Mouse (Mus musculus): ENCODE data around the gene Map4k3.

The Map4k3 gene

DNA sequence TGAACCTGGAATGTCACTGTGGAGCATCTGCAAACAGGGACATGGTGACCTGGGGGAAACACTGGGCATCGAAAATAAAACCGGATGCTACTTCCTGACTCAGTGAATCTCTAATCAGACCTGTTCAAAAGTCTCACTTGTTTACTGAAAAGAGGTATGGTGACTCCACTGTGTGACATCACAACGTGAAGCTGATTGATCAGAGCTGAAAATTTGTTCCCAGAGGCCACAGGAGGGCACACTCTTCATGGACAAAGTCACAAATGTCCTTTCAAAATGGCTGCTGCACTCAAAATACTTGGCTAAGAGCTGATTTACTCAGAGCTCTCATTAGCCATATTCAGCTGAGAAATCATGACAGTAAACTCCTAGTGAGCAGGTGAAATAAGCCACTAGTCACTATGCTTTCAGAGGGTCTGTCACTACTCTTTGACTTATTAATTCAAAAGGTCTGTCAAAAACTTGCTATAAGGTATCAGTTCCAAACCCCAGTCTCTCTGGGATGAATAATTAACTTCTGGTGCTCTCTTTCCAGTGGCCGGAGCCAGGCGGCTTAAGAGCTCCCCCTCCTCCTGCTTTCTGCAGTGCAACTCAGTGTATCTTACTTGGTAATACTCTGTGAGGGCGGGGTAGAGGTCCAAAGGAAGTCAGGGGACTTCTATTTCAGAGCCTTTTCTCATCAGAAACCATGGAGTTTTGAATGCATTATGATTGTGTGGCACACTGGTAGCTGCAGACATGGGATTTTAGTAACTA lies 44.3 kb downstream of the Map4k3 start:
- in situ Hi-C loops (cut with MboI, MseI) = no loop called here

DNA sequence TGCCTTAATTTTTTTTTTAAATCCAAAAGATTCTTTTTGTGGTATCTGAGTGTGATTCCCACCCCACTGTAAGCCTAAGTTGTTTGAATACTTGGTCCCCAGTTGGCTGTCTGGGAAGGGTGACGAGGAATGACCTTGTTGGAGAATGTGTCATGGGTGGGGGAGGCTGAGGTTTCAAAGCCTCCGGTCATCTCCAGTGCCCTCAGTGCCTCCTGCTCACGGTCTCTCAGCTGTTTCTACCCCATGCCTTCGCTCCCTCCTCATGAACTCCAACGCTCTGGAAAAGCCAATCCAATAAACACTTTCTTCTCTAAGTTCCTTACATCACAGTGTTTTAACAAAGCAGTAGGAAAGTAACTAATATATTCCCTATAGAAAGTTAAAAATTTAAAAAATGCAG lies 45.2 kb downstream of the Map4k3 start:
- in situ Hi-C loops (cut with MboI, MseI) = no loop called here

- in situ Hi-C loops (cut with MboI, MseI) = loop anchor here (10.0 kb wide), 1 partner anchor 947 kb away; no protein-coding TSS in a partner anchor
Measured at GRCm38 (mm10) chr17:80678190-80678589, 50.1 kb downstream of the Map4k3 start.

GRCm38 (mm10) chr17:80676859-80677535 lies 51.3 kb downstream of the Map4k3 start:
- in situ Hi-C loops (cut with MboI, MseI) = loop anchor here (10.0 kb wide), 1 partner anchor 948 kb away; no protein-coding TSS in a partner anchor

- in situ Hi-C loops (cut with MboI, MseI) = loop anchor here (10.0 kb wide), 1 partner anchor 949 kb away; no protein-coding TSS in a partner anchor
Measured at GRCm38 (mm10) chr17:80676211-80676610, 52.1 kb downstream of the Map4k3 start.

- in situ Hi-C loops (cut with MboI, MseI) = loop anchor here (10.0 kb wide), 1 partner anchor 954 kb away; no protein-coding TSS in a partner anchor
Measured at GRCm38 (mm10) chr17:80670395-80670794, 57.9 kb downstream of the Map4k3 start.

DNA sequence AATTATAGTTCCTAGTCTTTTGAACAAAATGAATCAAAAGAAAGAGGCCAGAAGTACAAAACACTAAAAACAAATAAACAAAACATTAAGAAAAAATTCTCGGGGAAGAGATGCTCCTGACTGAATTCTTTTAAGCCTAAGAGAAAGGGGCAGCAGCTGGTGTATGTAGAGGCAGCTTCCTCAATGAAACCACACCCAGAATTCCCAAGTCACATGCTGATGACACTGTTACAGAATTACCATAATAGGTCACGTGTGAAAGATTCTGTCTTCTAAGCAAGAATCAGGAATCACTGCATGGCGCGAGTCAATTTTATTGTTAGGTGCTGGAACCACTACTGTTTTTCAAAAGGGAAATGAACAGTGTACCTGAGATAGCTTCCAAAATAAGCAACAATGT lies 64.7 kb downstream of the Map4k3 start:
- in situ Hi-C loops (cut with MboI, MseI) = no loop called here

- in situ Hi-C loops (cut with MboI, MseI) = no loop called here
Measured at GRCm38 (mm10) chr17:80662836-80663620, 65.3 kb downstream of the Map4k3 start.

DNA sequence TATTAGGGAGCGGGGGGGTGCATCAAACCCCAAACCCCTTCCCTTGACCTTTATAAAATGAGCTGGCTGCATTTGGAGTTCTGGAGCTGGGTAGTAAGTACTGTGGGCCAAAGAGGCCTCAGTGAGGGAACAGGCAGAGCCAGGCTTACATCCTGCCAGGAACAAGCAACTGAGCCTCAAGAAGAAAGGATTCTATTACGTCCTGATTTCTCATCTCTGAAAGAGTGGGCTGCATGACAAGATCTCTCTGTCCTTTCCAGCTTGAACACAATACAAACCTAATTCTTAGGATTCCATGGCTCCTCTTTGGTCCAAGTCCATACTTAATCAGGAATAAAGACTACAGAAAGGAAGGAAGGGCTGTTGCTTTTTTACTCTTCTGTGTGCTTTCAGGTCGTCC lies 66.4 kb downstream of the Map4k3 start:
- in situ Hi-C loops (cut with MboI, MseI) = no loop called here

DNA sequence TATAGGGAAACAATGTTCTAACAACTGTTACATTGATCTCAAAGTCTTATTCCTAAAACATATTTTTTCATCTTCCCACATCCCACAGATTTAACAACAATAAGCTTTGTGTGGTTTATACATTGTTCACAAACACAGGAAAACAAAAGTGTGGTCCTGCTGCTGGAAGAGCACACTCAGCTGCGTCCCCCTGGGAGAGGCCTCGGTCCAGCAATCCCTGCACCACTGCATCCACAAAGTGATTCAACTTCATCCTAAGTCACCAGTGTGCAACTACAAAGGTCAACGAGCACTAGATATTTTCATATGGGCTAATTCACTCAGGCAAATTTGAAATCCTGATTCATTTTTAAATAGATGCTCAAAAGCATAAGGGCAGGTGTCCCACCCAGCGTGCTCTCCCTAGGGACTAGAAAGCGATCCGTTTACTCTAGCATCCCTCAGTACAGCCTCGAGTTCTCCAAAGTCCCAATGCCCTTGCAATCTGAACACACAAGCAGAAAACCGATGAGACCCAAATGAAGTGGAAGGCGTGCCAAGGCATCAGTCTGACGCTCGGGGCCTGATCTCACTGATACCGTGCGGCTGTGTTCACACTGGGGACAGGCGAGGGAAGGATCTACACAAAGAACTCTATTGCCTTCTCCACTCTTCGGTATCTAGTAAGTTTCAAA lies 67.4 kb downstream of the Map4k3 start:
- in situ Hi-C loops (cut with MboI, MseI) = no loop called here

GRCm38 (mm10) chr17:80660234-80660633 lies 68.1 kb downstream of the Map4k3 start:
- in situ Hi-C loops (cut with MboI, MseI) = no loop called here

DNA sequence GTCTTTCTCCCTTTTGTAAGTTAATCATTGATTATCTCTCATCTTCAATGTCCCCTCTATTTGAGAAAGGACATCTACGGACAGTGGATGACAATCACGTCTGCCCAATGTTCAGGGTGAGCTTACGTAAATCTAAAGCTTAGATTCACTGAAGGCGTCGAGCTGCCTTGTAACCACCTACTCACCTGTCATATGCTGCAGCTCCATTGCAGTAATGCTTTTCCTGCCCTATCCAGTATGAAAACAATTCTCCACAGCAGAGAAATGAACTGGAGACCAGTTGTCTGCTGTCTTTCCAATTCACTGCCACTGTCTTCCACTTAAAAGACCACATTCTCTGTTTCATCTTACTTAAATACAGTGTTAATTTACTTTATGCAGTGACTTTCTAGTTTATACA lies 68.5 kb downstream of the Map4k3 start:
- in situ Hi-C loops (cut with MboI, MseI) = loop anchor here (10.0 kb wide), 1 partner anchor 355 kb away; no protein-coding TSS in a partner anchor

DNA sequence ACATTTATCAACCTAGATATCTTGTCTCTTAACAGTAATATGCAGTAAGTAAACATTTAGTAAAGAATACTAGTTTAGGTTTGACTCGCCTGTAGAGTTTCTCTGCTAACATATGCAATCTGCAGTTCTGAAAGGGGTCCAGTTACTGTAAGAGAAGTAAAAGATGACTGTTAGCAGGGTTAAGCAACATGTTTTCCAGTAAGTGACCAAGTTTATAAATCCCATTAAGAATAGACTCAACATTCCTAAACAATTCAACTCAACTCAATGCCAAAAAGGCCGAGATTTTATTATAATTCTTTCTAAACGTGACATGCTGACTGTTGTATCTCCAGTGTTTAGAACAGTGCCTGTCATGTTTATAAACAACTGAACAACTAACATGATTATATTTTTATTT lies 74.0 kb downstream of the Map4k3 start:
- in situ Hi-C loops (cut with MboI, MseI) = loop anchor here (10.0 kb wide), 1 partner anchor 360 kb away; no protein-coding TSS in a partner anchor

DNA sequence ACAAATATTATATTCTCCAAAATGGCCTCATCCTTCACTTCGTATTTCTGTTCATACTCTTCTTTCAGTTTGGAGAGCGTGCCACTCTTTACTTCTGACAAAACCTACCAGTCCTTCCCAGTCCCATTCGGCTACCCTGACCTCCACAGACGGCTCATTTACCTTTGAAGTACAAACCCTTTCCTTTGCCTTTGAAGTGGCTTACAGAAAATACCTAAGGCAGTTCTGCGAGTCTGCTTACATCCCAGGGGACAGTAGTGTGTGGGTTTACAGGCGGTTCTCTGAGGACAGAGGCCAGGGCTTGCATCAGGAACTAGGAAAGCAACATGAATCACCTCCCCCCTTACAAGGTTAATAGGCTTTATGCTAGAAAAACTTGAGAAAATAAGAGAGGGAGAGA lies 75.5 kb downstream of the Map4k3 start:
- in situ Hi-C loops (cut with MboI, MseI) = loop anchor here (10.0 kb wide), 1 partner anchor 362 kb away; no protein-coding TSS in a partner anchor

DNA sequence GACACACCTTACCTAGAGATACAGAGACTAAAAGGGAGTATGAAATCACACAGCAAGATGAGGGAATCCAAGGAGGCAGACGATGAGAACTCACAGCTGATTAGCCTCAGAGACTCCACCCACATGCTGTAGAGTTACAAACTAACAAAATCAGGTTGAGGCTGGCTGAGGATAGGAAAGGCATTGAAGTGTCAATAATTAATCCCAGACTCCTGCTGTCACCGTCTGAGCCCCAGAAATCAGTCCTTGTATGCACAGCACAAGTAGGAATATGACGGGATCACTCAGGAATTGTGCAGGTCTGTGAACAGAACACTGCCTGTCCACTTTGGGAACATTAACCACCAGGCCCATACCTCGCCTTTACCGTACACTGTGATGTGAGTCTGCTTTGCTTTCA lies 81.4 kb downstream of the Map4k3 start:
- in situ Hi-C loops (cut with MboI, MseI) = no loop called here

GRCm38 (mm10) chr17:80646131-80646530 lies 82.2 kb downstream of the Map4k3 start:
- in situ Hi-C loops (cut with MboI, MseI) = no loop called here

DNA sequence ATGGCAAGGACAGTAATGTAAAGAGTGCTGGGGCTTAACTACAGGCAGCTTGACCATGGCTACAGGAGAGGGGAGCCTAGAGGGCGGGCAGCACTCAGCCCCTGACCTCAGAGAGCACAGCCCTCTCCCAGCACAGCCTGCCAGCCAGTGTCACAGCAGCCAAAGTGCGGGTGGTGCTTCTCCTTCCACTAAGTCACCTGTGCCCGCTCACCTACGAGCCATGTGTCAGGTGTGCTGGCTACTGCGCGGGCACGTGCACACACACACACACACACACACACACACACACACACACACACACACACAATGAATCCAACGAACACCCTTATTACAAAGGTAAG lies 82.6 kb downstream of the Map4k3 start:
- in situ Hi-C loops (cut with MboI, MseI) = no loop called here

DNA sequence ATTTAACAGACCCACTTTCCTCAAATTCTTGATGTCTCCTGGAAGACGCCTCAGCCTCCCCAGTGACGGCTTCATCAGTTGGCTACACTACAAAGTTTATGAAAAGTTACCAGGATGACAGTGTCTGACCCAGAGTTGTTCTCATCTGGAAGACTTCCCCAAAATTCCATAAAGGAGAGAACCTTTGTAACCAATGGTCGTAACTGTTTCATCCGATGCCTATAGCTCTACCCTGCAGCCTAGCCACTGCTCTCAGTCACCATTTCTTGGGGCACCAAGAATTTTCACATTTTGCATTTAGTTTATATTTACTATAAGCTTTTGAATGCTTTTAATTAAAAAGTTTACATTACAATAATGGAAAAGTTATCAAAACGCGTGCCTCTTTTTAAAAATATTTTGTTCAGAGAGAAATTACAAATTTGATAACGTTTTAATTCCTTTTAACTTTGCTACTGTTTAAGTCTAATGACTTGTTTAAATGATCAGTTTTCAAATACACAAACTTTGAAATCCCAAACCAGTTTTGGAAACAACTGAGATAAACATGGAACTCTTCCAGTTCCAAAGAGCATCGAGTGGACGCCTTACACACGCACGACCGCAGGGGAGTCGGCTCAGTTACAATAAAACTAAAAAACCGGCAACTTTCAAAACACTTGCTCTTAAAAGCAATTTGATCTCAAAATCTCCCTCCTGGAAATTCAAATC lies 83.1 kb downstream of the Map4k3 start:
- in situ Hi-C loops (cut with MboI, MseI) = no loop called here

- in situ Hi-C loops (cut with MboI, MseI) = no loop called here
Measured at GRCm38 (mm10) chr17:80644567-80644966, 83.7 kb downstream of the Map4k3 start.

GRCm38 (mm10) chr17:80638121-80638520 lies 90.2 kb downstream of the Map4k3 start:
- in situ Hi-C loops (cut with MboI, MseI) = no loop called here

DNA sequence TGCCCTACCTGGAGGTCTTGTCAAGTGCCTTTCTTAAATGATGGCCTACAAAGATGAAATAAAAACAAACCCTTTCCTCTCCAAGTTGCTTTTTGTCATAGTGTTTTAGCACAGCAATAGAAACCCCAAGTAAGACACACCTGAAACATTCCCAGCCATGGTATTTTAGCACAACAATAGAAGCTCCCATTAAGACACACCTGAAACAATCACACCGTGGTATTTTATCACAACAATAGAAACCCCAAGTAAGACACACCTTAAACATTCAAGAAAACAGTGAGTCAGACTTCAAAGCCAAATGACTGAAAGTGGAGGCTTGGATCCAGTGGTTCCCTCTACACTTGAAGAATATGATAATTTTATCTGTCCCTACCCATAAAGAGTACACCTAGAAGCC lies 92.5 kb downstream of the Map4k3 start:
- in situ Hi-C loops (cut with MboI, MseI) = no loop called here

Data from regulatory T cell (primary cell).